Mouse (Mus musculus): ENCODE measurements around the gene Hsdl2. TPM values are rescaled to one million over a fixed set of nuclear protein-coding genes. Genes with fewer than 3 reads are reported as not detected.
A peak's percentile ranks its signal among the peaks of the same experiment; 100 is the strongest.
"Not testable (repeated sequence)": the region's sequence is repeated elsewhere in the genome, so short reads cannot be mapped to it uniquely, and the experiment has no call there.

Gene Hsdl2
- polyA plus RNA-seq, 1 experiment from 2014 or later: 31.6 TPM

- H3K9me3 ChIP-seq: no peaks in the 10 kb centered on the region
- no peak overlapping the region for H3K27ac ChIP-seq
- no peaks in the 10 kb centered on the region for H3K4me1 ChIP-seq (replicated peaks)
- no peaks in the 10 kb centered on the region for H3K36me3 ChIP-seq
- no peak overlapping the region for H3K9ac ChIP-seq (replicated peaks)
- H3K4me3 ChIP-seq (replicated peaks): no peak overlapping the region
- no peaks in the 10 kb centered on the region for H3K27me3 ChIP-seq
- 84% methylated on average over 6 of the region's 6 CpGs for WGBS
- H3K4me2 ChIP-seq (replicated peaks): no peak overlapping the region
- ATAC-seq: no peak
Observed at GRCm38 (mm10) chr4:59567576-59568260, 13.6 kb upstream of the Hsdl2 start.

- Histone ChIP-seq H3K36me3 (no peaks in the 10 kb centered on the region), H3K27ac (no peak overlapping the region), H3K4me2 (replicated peaks) (no peak overlapping the region), H3K9me3 (no peaks in the 10 kb centered on the region), H3K27me3 (no peaks in the 10 kb centered on the region), H3K4me1 (replicated peaks) (no peaks in the 10 kb centered on the region), H3K4me3 (replicated peaks) (no peak overlapping the region), H3K9ac (replicated peaks) (no peak overlapping the region)
- 6% methylated on average over 7 of the region's 7 CpGs for WGBS
- ATAC-seq: peak; percentile 65; the same call in 1 of the 2 replicates
Observed at GRCm38 (mm10) chr4:59569538-59569937, 11.8 kb upstream of the Hsdl2 start.

- H3K4me2 ChIP-seq (replicated peaks); ATAC-seq; H3K4me3 ChIP-seq (replicated peaks); H3K4me1 ChIP-seq (replicated peaks); H3K9me3 ChIP-seq; H3K36me3 ChIP-seq; H3K27me3 ChIP-seq; H3K27ac ChIP-seq; H3K9ac ChIP-seq (replicated peaks): not testable (repeated sequence)
- 95% methylated on average over 8 of the region's 8 CpGs for WGBS
Observed at GRCm38 (mm10) chr4:59570519-59570918, 10.8 kb upstream of the Hsdl2 start.

- no peaks in the 10 kb centered on the region for H3K36me3 ChIP-seq
- H3K9ac ChIP-seq (replicated peaks): no peak overlapping the region
- no peak overlapping the region for H3K4me3 ChIP-seq (replicated peaks)
- H3K27me3 ChIP-seq: no peaks in the 10 kb centered on the region
- no peak for ATAC-seq
- no peaks in the 10 kb centered on the region for H3K9me3 ChIP-seq
- WGBS: 79% methylated on average over 11 of the region's 11 CpGs
- no peak overlapping the region for H3K27ac ChIP-seq
- H3K4me2 ChIP-seq (replicated peaks): no peak overlapping the region
- no peaks in the 10 kb centered on the region for H3K4me1 ChIP-seq (replicated peaks)
Observed at GRCm38 (mm10) chr4:59572521-59573118, 8.7 kb upstream of the Hsdl2 start.

GRCm38 (mm10) chr4:59575184-59575958 lies 6.0 kb upstream of the Hsdl2 start:
- H3K4me1 ChIP-seq (replicated peaks): peaks cover 8% of the 10 kb centered on the region
- H3K27me3 ChIP-seq: no peaks in the 10 kb centered on the region
- no peak overlapping the region for H3K4me3 ChIP-seq (replicated peaks)
- H3K9me3 ChIP-seq: no peaks in the 10 kb centered on the region
- no peaks in the 10 kb centered on the region for H3K36me3 ChIP-seq
- no peak overlapping the region for H3K4me2 ChIP-seq (replicated peaks)
- no peak overlapping the region for H3K9ac ChIP-seq (replicated peaks)
- 88% methylated on average over 11 of the region's 11 CpGs for WGBS
- no peak overlapping the region for H3K27ac ChIP-seq
- ATAC-seq: no peak

GRCm38 (mm10) chr4:59580495-59581281 lies 675 bp upstream of the Hsdl2 start:
- H3K27me3 ChIP-seq: no peaks in the 10 kb centered on the region
- no peaks in the 10 kb centered on the region for H3K36me3 ChIP-seq
- peak overlapping the region; percentile 71 for H3K4me3 ChIP-seq (replicated peaks)
- peak overlapping the region; percentile 70 for H3K9ac ChIP-seq (replicated peaks)
- H3K9me3 ChIP-seq: no peaks in the 10 kb centered on the region
- peak; percentile 41 for ATAC-seq
- H3K4me2 ChIP-seq (replicated peaks): peak overlapping the region; percentile 72
- peak overlapping the region; percentile 94 for H3K27ac ChIP-seq
- WGBS: under 1% methylated on average over 23 of the region's 23 CpGs
- H3K4me1 ChIP-seq (replicated peaks): peaks cover 19% of the 10 kb centered on the region

GRCm38 (mm10) chr4:59582186-59582585 lies 823 bp downstream of the Hsdl2 start:
- Histone ChIP-seq H3K27ac (no peak overlapping the region), H3K9me3 (no peaks in the 10 kb centered on the region), H3K36me3 (no peaks in the 10 kb centered on the region), H3K4me1 (replicated peaks) (peaks cover 19% of the 10 kb centered on the region), H3K27me3 (no peaks in the 10 kb centered on the region), H3K4me3 (replicated peaks) (peak overlapping the region; percentile 71), H3K4me2 (replicated peaks) (peak overlapping the region; percentile 72), H3K9ac (replicated peaks) (no peak overlapping the region)
- ATAC-seq: no peak
- WGBS: 26% methylated on average over 6 of the region's 6 CpGs

GRCm38 (mm10) chr4:59585097-59585496 lies 3.7 kb downstream of the Hsdl2 start:
- no peak for ATAC-seq
- Histone ChIP-seq H3K4me2 (replicated peaks) (no peak overlapping the region), H3K27me3 (no peaks in the 10 kb centered on the region), H3K4me3 (replicated peaks) (no peak overlapping the region), H3K9me3 (no peaks in the 10 kb centered on the region), H3K27ac (no peak overlapping the region), H3K9ac (replicated peaks) (no peak overlapping the region), H3K4me1 (replicated peaks) (peaks cover 14% of the 10 kb centered on the region), H3K36me3 (no peaks in the 10 kb centered on the region)
- WGBS: 81% methylated on average over 5 of the region's 5 CpGs

GRCm38 (mm10) chr4:59587215-59587871 lies 6.0 kb downstream of the Hsdl2 start:
- no peak overlapping the region for H3K27ac ChIP-seq
- H3K4me1 ChIP-seq (replicated peaks): peaks cover under 1% of the 10 kb centered on the region; the same call in 1 of the 2 replicates
- WGBS: 80% methylated on average over 2 of the region's 2 CpGs
- no peak overlapping the region for H3K4me3 ChIP-seq (replicated peaks)
- H3K27me3 ChIP-seq: no peaks in the 10 kb centered on the region
- ATAC-seq: no peak
- H3K9me3 ChIP-seq: no peaks in the 10 kb centered on the region
- H3K4me2 ChIP-seq (replicated peaks): no peak overlapping the region
- no peaks in the 10 kb centered on the region for H3K36me3 ChIP-seq
- H3K9ac ChIP-seq (replicated peaks): no peak overlapping the region

- Histone ChIP-seq H3K9me3 (no peaks in the 10 kb centered on the region), H3K4me3 (replicated peaks) (no peak overlapping the region), H3K9ac (replicated peaks) (no peak overlapping the region), H3K4me2 (replicated peaks) (no peak overlapping the region), H3K4me1 (replicated peaks) (no peaks in the 10 kb centered on the region), H3K36me3 (no peaks in the 10 kb centered on the region), H3K27me3 (no peaks in the 10 kb centered on the region), H3K27ac (no peak overlapping the region)
- 91% methylated on average over 1 of the region's 1 CpGs for WGBS
- ATAC-seq: no peak
Observed at GRCm38 (mm10) chr4:59587872-59588226, 6.5 kb downstream of the Hsdl2 start.

- Histone ChIP-seq H3K4me3 (replicated peaks) (no peak overlapping the region), H3K27ac (no peak overlapping the region), H3K27me3 (no peaks in the 10 kb centered on the region), H3K9ac (replicated peaks) (no peak overlapping the region), H3K4me1 (replicated peaks) (no peaks in the 10 kb centered on the region), H3K9me3 (no peaks in the 10 kb centered on the region), H3K36me3 (peaks cover 14% of the 10 kb centered on the region), H3K4me2 (replicated peaks) (no peak overlapping the region)
- WGBS: 72% methylated on average over 2 of the region's 2 CpGs
- no peak for ATAC-seq
Observed at GRCm38 (mm10) chr4:59594614-59595013, 13.3 kb downstream of the Hsdl2 start.

Measured in midbrain, embryonic 13.5 days (tissue).